Mouse (Mus musculus): ENCODE results near the gene Fez2. TPM values are rescaled to one million over a fixed set of nuclear protein-coding genes. Genes with fewer than 3 reads are reported as not detected.

The Fez2 gene
- polyA plus RNA-seq, 1 experiment: 42.9 TPM

DNA sequence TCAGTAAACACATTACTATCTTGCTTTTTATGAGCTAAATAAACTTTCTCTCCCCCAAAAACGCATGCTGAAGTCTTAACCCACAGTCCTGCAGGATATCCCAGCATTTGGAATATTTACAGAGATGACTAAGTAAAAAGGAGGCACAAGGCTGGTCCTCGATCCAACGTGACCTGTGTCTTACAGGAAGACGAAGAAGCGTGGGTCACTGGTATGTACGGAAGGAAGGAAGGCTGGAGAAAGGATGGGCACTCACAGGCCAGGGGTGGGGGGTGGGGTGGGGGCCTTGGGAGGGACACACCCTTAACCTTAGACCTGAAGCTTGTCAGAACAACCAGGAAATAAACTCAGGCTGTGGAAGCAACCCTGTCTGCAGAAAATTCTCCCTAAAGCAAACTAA, 15.8 kb downstream of the Fez2 start:
- no peaks in the 10 kb centered on the region; the same call in none of the 2 replicates for H3K36me3 ChIP-seq (ENCODE audit: control insufficient read depth, insufficient read depth, low read length)
- DNase-seq: peak; percentile 43
- TF ChIP-seq CTCF (conservative IDR thresholded peaks at IDR 0.05; ENCODE audit: insufficient read depth, insufficient read length, low read depth, low read length) (no peak), POLR2A (IDR thresholded peaks at IDR 0.05; ENCODE audit: low read depth, low read length) (no peak)
- no peaks in the 10 kb centered on the region for H3K27me3 ChIP-seq (replicated peaks; ENCODE audit: control insufficient read depth, insufficient read depth, low read length)
- 55% methylated on average over 6 of the region's 6 CpGs for WGBS
- peaks cover 25% of the 10 kb centered on the region for H3K4me1 ChIP-seq (ENCODE audit: control insufficient read depth, insufficient read depth, low read length)
- peak overlapping the region; percentile 78 for H3K27ac ChIP-seq (ENCODE audit: insufficient read depth, low read depth, low read length)
- H3K4me3 ChIP-seq (ENCODE audit: insufficient read depth, low read depth, low read length): no peak overlapping the region

DNA sequence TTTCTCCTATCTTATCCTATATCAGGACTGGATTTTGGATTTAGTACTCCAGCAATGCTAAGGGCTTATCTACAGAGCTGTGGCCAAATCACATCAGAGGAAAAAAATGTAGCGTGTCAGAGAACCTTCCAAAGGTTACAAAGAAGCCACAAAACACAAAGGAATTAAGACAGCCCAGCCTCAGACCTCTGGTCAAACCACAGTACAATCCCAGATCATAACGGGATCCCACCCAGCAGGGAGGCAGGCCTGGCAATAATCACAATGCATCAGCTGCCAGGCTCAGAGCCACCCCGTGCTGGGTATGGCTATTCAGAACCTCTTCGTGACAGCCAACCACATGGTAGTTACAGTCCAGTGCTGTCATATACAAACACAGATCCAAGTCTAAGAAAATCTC, 16.2 kb downstream of the Fez2 start:
- H3K4me1 ChIP-seq (ENCODE audit: control insufficient read depth, insufficient read depth, low read length): peaks cover 25% of the 10 kb centered on the region
- WGBS: 36% methylated on average over 4 of the region's 4 CpGs
- H3K36me3 ChIP-seq (ENCODE audit: control insufficient read depth, insufficient read depth, low read length): no peaks in the 10 kb centered on the region; the same call in none of the 2 replicates
- no peaks in the 10 kb centered on the region for H3K27me3 ChIP-seq (replicated peaks; ENCODE audit: control insufficient read depth, insufficient read depth, low read length)
- peak overlapping the region; percentile 81 for H3K27ac ChIP-seq (ENCODE audit: insufficient read depth, low read depth, low read length)
- H3K4me3 ChIP-seq (ENCODE audit: insufficient read depth, low read depth, low read length): no peak overlapping the region
- TF ChIP-seq CTCF (conservative IDR thresholded peaks at IDR 0.05; ENCODE audit: insufficient read depth, insufficient read length, low read depth, low read length) (no peak), POLR2A (IDR thresholded peaks at IDR 0.05; ENCODE audit: low read depth, low read length) (no peak)
- DNase-seq: no peak

DNA sequence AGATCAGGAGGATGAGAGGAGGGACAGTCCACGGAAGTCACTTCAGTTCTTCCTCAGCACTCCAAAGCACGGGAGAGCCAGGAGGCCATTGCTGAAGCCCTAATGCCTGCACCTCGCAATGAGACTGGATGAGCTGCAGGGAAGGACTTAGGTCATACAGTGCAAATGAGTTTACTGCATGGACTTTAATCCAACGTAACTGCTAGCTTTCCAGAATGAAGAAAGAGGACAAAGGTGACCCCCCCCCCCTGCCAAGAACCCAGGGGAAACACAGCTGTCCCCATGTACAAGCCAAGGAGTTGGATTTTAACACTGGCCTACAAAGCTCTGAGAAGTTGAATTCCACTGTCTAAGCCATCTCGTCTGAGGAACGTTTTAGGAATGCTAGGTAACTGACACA, 16.6 kb downstream of the Fez2 start:
- no peaks in the 10 kb centered on the region; the same call in none of the 2 replicates for H3K36me3 ChIP-seq (ENCODE audit: control insufficient read depth, insufficient read depth, low read length)
- 43% methylated on average over 6 of the region's 6 CpGs for WGBS
- peaks cover 28% of the 10 kb centered on the region for H3K4me1 ChIP-seq (ENCODE audit: control insufficient read depth, insufficient read depth, low read length)
- H3K27me3 ChIP-seq (replicated peaks; ENCODE audit: control insufficient read depth, insufficient read depth, low read length): no peaks in the 10 kb centered on the region
- peak overlapping the region; percentile 81 for H3K27ac ChIP-seq (ENCODE audit: insufficient read depth, low read depth, low read length)
- TF ChIP-seq CTCF (conservative IDR thresholded peaks at IDR 0.05; ENCODE audit: insufficient read depth, insufficient read length, low read depth, low read length): no peak
- no peak for TF ChIP-seq POLR2A (IDR thresholded peaks at IDR 0.05; ENCODE audit: low read depth, low read length)
- no peak overlapping the region for H3K4me3 ChIP-seq (ENCODE audit: insufficient read depth, low read depth, low read length)
- DNase-seq: peak; percentile 75

DNA sequence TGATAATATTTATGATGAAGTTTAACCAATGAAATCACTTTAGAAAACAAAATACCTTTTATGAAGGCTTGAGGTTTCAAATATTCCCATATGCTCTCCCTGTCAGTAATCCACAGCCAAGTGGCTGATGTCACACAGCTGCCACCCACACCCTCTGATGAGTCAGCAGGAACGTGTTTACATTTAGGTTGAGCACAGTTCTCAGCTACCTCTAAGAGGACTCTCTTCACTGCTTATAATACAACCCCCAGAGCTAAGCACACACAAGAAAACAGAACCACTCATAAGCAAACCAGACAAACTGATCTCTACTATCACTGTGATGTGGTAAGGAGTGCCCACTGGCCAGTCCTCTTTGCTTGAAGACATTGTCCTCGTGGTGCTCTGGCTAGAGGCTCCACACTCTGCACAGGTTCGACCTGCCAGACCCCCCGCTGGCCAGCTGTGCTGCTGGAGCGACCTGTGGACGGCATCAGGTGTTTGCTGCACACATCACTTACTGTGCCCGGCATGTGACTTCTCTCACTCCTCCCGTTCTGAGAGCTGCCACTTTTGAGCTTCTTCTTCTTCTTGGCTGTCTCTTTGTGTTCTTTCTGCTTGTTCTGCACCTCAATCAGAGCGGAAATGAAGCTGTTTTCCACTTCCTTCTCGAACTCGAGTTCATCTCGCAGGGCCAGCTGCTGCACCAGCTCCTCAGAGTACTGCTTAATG, 17.7 kb downstream of the Fez2 start:
- peak overlapping the region; percentile 64 for H3K27ac ChIP-seq (ENCODE audit: insufficient read depth, low read depth, low read length)
- TF ChIP-seq POLR2A (IDR thresholded peaks at IDR 0.05; ENCODE audit: low read depth, low read length) (no peak), CTCF (conservative IDR thresholded peaks at IDR 0.05; ENCODE audit: insufficient read depth, insufficient read length, low read depth, low read length) (no peak)
- H3K4me3 ChIP-seq (ENCODE audit: insufficient read depth, low read depth, low read length): no peak overlapping the region
- WGBS: 61% methylated on average over 12 of the region's 12 CpGs
- DNase-seq: peak; percentile 49
- H3K4me1 ChIP-seq (ENCODE audit: control insufficient read depth, insufficient read depth, low read length): peaks cover 29% of the 10 kb centered on the region
- no peaks in the 10 kb centered on the region for H3K27me3 ChIP-seq (replicated peaks; ENCODE audit: control insufficient read depth, insufficient read depth, low read length)
- H3K36me3 ChIP-seq (ENCODE audit: control insufficient read depth, insufficient read depth, low read length): no peaks in the 10 kb centered on the region; the same call in none of the 2 replicates

DNA sequence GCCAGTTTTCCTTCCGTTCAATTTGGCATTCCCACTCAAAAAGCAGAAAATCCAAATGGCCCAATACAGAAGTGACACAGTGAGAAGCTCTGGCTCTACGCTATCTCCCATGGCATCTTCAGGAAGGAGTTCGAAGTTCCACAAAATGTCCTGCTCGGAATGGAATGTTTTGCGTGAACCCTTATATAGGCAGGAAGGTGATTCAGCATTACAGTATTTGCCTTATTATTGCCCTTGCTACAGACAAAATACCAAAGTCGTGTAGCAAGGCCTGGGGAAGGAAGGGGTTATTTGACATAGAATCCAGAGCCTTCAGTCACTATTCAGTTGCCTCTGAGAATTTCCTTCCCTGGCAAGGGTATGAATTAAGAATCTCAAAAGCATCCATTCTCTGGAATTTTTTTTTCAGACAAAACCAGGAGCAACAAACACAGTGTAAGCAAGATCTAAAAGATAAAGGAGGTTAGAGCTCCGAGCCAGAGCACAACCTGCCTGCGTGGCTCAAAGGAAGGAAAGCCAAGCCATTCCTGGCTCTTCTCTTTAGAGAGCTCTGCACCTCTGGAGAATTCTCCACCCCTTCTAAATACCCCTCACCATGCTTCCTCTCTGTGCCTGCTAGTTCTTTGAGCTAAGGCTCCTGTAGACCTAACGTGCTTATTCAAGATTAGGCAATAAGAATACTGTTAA, 25.4 kb downstream of the Fez2 start:
- H3K27ac ChIP-seq (ENCODE audit: insufficient read depth, low read depth, low read length): no peak overlapping the region
- TF ChIP-seq POLR2A (IDR thresholded peaks at IDR 0.05; ENCODE audit: low read depth, low read length) (no peak), CTCF (conservative IDR thresholded peaks at IDR 0.05; ENCODE audit: insufficient read depth, insufficient read length, low read depth, low read length) (no peak)

DNA sequence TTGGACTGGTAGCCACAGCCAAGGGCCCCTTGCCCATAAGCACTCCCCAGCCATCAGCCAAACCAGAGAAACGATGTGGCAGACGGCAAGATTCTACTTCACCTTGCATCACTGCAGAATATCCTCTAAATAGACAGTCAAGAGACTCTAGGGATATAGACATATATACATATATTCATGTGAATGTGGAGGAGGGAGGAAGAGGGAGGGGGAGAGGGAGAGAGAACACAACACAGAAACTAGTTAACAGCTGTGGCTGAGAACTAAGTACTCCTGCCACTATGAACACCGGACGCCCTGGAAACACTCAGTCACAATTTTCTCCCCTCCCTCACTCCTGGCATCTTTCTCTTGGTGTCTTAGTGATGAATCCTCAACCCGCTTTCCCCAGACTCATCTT, 28.4 kb downstream of the Fez2 start:
- Histone ChIP-seq H3K4me3 (ENCODE audit: insufficient read depth, low read depth, low read length) (no peak overlapping the region), H3K27ac (ENCODE audit: insufficient read depth, low read depth, low read length) (no peak overlapping the region), H3K4me1 (ENCODE audit: control insufficient read depth, insufficient read depth, low read length) (peaks cover 5% of the 10 kb centered on the region; the same call in 1 of the 2 replicates), H3K36me3 (ENCODE audit: control insufficient read depth, insufficient read depth, low read length) (no peaks in the 10 kb centered on the region), H3K27me3 (replicated peaks; ENCODE audit: control insufficient read depth, insufficient read depth, low read length) (no peaks in the 10 kb centered on the region)
- TF ChIP-seq CTCF (conservative IDR thresholded peaks at IDR 0.05; ENCODE audit: insufficient read depth, insufficient read length, low read depth, low read length) (no peak), POLR2A (IDR thresholded peaks at IDR 0.05; ENCODE audit: low read depth, low read length) (no peak)
- no peak for DNase-seq
- WGBS: 95% methylated on average over 5 of the region's 5 CpGs

More for the DNA sequence above, 25.4 kb downstream of the Fez2 start:
- Histone ChIP-seq H3K36me3 (ENCODE audit: control insufficient read depth, insufficient read depth, low read length) (no peaks in the 10 kb centered on the region), H3K4me3 (ENCODE audit: insufficient read depth, low read depth, low read length) (no peak overlapping the region), H3K27me3 (replicated peaks; ENCODE audit: control insufficient read depth, insufficient read depth, low read length) (no peaks in the 10 kb centered on the region), H3K4me1 (ENCODE audit: control insufficient read depth, insufficient read depth, low read length) (peaks cover 9% of the 10 kb centered on the region)
- WGBS: 54% methylated on average over 9 of the region's 9 CpGs
- DNase-seq: peak; percentile 29
